In the genomic region with DNA sequence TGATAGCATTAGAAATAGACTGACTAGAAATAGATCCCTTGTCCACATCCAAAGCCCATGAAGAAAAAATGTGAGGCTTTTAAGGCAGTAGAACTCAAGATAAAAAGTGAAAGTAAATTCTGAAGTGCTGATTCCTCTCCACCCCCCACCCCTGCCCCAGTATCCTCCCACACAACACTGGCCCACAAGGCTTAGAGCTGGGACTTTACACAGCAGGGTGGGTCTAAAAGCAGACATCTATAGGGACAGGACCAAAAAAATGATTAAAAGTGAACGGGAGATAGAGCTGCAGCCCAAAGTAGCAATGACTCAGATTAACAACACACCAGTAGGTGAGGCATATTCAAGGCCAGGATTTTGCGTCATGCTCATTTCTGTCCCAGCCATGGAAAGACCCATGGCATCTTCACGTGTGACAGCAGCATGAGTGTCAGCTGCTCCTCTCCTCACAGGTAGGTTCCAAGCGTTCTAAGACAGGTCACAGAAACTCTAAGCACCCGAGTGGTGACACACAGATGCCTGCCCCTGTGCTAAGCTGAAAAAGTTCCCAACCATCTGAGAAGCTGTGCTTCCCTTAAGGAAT, we compare ENCODE assay signal across 15 mouse cellular contexts. TPM values are rescaled to one million over a fixed set of nuclear protein-coding genes. Genes with fewer than 3 reads are reported as not detected.
DNase-seq lines count a peak whose midpoint lies in the region; ATAC-seq and TF ChIP-seq lines count a peak whose summit lies in the region.
"Had no signal": no experiment of that assay in that cellular context is flagged by ENCODE, and none has a peak within 500 bp of the region (broad histone marks: within the 10 kb centered on the region; RNA-seq: fewer than 3 reads in every experiment).

No protein-coding gene starts in this region.

- no peaks in the 10 kb centered on the region for H3K36me3 ChIP-seq in liver, postnatal 0 days (replicated peaks; ENCODE audit: insufficient read depth, low read length)
- H3K36me3 ChIP-seq: hindbrain, embryonic 10.5 days; midbrain, embryonic 12.5 days had no signal

- no peak overlapping the region for H3K4me3 ChIP-seq in liver, postnatal 0 days (ENCODE audit: low read depth, low read length)
- H3K4me3 ChIP-seq: hindbrain, embryonic 10.5 days; midbrain, embryonic 12.5 days had no signal

- TF ChIP-seq CTCF in liver, postnatal 0 days (IDR thresholded peaks at IDR 0.05; ENCODE audit: low read depth) = no peak

- 69% methylated on average over 5 of the region's 5 CpGs for WGBS in liver, postnatal 0 days (ENCODE audit: insufficient replicate concordance)

- peaks cover 23% of the 10 kb centered on the region; the same call in 1 of the 2 replicates for H3K4me1 ChIP-seq in liver, postnatal 0 days (ENCODE audit: insufficient read depth)

- peak overlapping the region; percentile 13; the same call in 1 of the 2 replicates for H3K4me2 ChIP-seq in liver, postnatal 0 days (ENCODE audit: low read depth, low read length)
- H3K4me2 ChIP-seq: lung, embryonic 14.5 days; midbrain, embryonic 12.5 days had no signal

- no peak overlapping the region for H3K9ac ChIP-seq in liver, postnatal 0 days (replicated peaks)
- H3K9ac ChIP-seq: lung, embryonic 14.5 days; midbrain, embryonic 12.5 days had no signal

- TF ChIP-seq EP300 in liver, postnatal 0 days (IDR thresholded peaks at IDR 0.05; ENCODE audit: low read depth) = no peak

- no peaks in the 10 kb centered on the region for H3K9me3 ChIP-seq in liver, postnatal 0 days (ENCODE audit: low read length)
- H3K9me3 ChIP-seq: hindbrain, embryonic 10.5 days; midbrain, embryonic 12.5 days had no signal

- no peak overlapping the region for H3K27ac ChIP-seq in liver, postnatal 0 days (ENCODE audit: low read depth)
- H3K27ac ChIP-seq: hindbrain, embryonic 10.5 days; midbrain, embryonic 12.5 days had no signal

- ATAC-seq in liver, postnatal 0 days = no peak

- DNase-seq in adrenal gland, adult (ENCODE audit: inconsistent age in 2 of 2, low spot score in 1 of 2) = peak; percentile 63 to 83
- DNase-seq in adrenal gland, postnatal 4 days (ENCODE audit: low spot score in 2 of 2) = no peak
- DNase-seq in liver, postnatal 0 days = no peak
- no peak for DNase-seq in liver
- peak; percentile 44 for DNase-seq in adrenal gland, postnatal 14 days
- DNase-seq in thymus, postnatal 14 days = peak; percentile 48
- DNase-seq in right cerebral cortex, adult 2 months (ENCODE audit: low spot score in 2 of 2) = no peak
- DNase-seq in retina, postnatal 1 day = no peak
- DNase-seq: embryo, embryonic 11 days; kidney, adult 18-20 months; layer of hippocampus, adult 9-11 months; left cerebral cortex, postnatal 4 days; lung, embryonic 14.5 days had no signal

- no peaks in the 10 kb centered on the region for H3K27me3 ChIP-seq in liver, postnatal 0 days (ENCODE audit: insufficient read depth, low read length)
- H3K27me3 ChIP-seq: midbrain, embryonic 12.5 days had no signal

RNA-seq across cellular contexts. Expression of a gene that starts 29.1 kb away (rescaled TPM):
- total RNA-seq in adrenal gland, postnatal 4 days (2021) = 10 to 100 TPM; 25.9 to 27.4 TPM
- polyA plus RNA-seq in liver, postnatal 0 days (2015; fragmentation: Nextera tagmentation; extraction: Ambion mirVana) = 2.8 and 3.6 TPM in 2 replicates
- total RNA-seq in adrenal gland, postnatal 14 days (2021) = 14.6 and 17.3 TPM in 2 replicates

Comparison
In these comparisons a context has a peak if more than half of its experiments do, and no peak if none do; other contexts are left out.
1. DNase-seq: peak in adrenal gland, adult (2 of 2), adrenal gland, postnatal 14 days (single experiment) and thymus, postnatal 14 days (single experiment); none in adrenal gland, postnatal 4 days (0 of 2), liver, postnatal 0 days (single experiment), liver (single experiment), right cerebral cortex, adult 2 months (0 of 2) and retina, postnatal 1 day (single experiment).